Mouse (Mus musculus): ENCODE measurements around the gene Mvb12b.

The Mvb12b gene

GRCm38 (mm10) chr2:33746471-33746870 is 141.3 kb downstream of the Mvb12b start:
- peak; percentile 96 for DNase-seq (ENCODE audit: extremely low spot score, low read depth, low spot score)

- no peak for DNase-seq (ENCODE audit: extremely low spot score, low read depth, low spot score)
These were observed 142.0 kb downstream of the Mvb12b start for GRCm38 (mm10) chr2:33745724-33746123.

- no peak for DNase-seq (ENCODE audit: extremely low spot score, low read depth, low spot score)
These were observed 150.6 kb downstream of the Mvb12b start for GRCm38 (mm10) chr2:33737128-33737527.

- DNase-seq (ENCODE audit: extremely low spot score, low read depth, low spot score): no peak
These were observed 151.0 kb downstream of the Mvb12b start for GRCm38 (mm10) chr2:33736722-33737121.

- DNase-seq (ENCODE audit: extremely low spot score, low read depth, low spot score): no peak
These were observed 152.8 kb downstream of the Mvb12b start for GRCm38 (mm10) chr2:33734781-33735485.

GRCm38 (mm10) chr2:33729701-33730100 is 158.0 kb downstream of the Mvb12b start:
- DNase-seq (ENCODE audit: extremely low spot score, low read depth, low spot score): no peak

GRCm38 (mm10) chr2:33727199-33727598 is 160.5 kb downstream of the Mvb12b start:
- no peak for DNase-seq (ENCODE audit: extremely low spot score, low read depth, low spot score)

- no peak for DNase-seq (ENCODE audit: extremely low spot score, low read depth, low spot score)
These were observed 167.3 kb downstream of the Mvb12b start for GRCm38 (mm10) chr2:33720380-33720898.

- DNase-seq (ENCODE audit: extremely low spot score, low read depth, low spot score): no peak
These were observed 168.2 kb downstream of the Mvb12b start for GRCm38 (mm10) chr2:33719339-33720066.

- DNase-seq (ENCODE audit: extremely low spot score, low read depth, low spot score): no peak
These were observed 169.2 kb downstream of the Mvb12b start for GRCm38 (mm10) chr2:33718561-33718960.

GRCm38 (mm10) chr2:33717821-33718351 is 169.9 kb downstream of the Mvb12b start:
- DNase-seq (ENCODE audit: extremely low spot score, low read depth, low spot score): no peak

- no peak for DNase-seq (ENCODE audit: extremely low spot score, low read depth, low spot score)
These were observed 170.4 kb downstream of the Mvb12b start for GRCm38 (mm10) chr2:33717378-33717777.

GRCm38 (mm10) chr2:33716878-33717277 is 170.9 kb downstream of the Mvb12b start:
- no peak for DNase-seq (ENCODE audit: extremely low spot score, low read depth, low spot score)

GRCm38 (mm10) chr2:33714932-33715331 is 172.8 kb downstream of the Mvb12b start:
- DNase-seq (ENCODE audit: extremely low spot score, low read depth, low spot score): no peak

GRCm38 (mm10) chr2:33713580-33714260 is 174.0 kb downstream of the Mvb12b start:
- DNase-seq (ENCODE audit: extremely low spot score, low read depth, low spot score): no peak

- DNase-seq (ENCODE audit: extremely low spot score, low read depth, low spot score): no peak
These were observed 174.9 kb downstream of the Mvb12b start for GRCm38 (mm10) chr2:33712811-33713210.

- DNase-seq (ENCODE audit: extremely low spot score, low read depth, low spot score): no peak
These were observed 178.9 kb downstream of the Mvb12b start for GRCm38 (mm10) chr2:33708831-33709230.

- no peak for DNase-seq (ENCODE audit: extremely low spot score, low read depth, low spot score)
These were observed 179.7 kb downstream of the Mvb12b start for GRCm38 (mm10) chr2:33708096-33708495.

GRCm38 (mm10) chr2:33706403-33706802 is 181.3 kb downstream of the Mvb12b start:
- no peak for DNase-seq (ENCODE audit: extremely low spot score, low read depth, low spot score)

- no peak for DNase-seq (ENCODE audit: extremely low spot score, low read depth, low spot score)
These were observed 181.9 kb downstream of the Mvb12b start for GRCm38 (mm10) chr2:33705687-33706320.

- DNase-seq (ENCODE audit: extremely low spot score, low read depth, low spot score): no peak
These were observed 184.5 kb downstream of the Mvb12b start for GRCm38 (mm10) chr2:33703286-33703685.

Measured in hindlimb bud, embryonic 11.5 days (tissue).